8 mouse cellular contexts compared by ENCODE assay signal in genomic region chr3:51749812-51750481, GRCm38 (mm10).
DNase-seq lines count a peak whose midpoint lies in the region; ATAC-seq and TF ChIP-seq lines count a peak whose summit lies in the region.

No protein-coding gene starts in this region.

- H3K4me3 ChIP-seq in heart, embryonic 11.5 days (ENCODE audit: low read depth, low read length): no peak overlapping the region
- no peak overlapping the region for H3K4me3 ChIP-seq in liver, postnatal 0 days (ENCODE audit: low read depth, low read length)
- no peak overlapping the region for H3K4me3 ChIP-seq in olfactory bulb, adult 2 months (ENCODE audit: insufficient read depth, low read depth, low read length)

- peak overlapping the region; percentile 58 for H3K9ac ChIP-seq in heart, embryonic 11.5 days (ENCODE audit: low read depth, low read length)
- H3K9ac ChIP-seq in liver, postnatal 0 days (replicated peaks): no peak overlapping the region

- no peaks in the 10 kb centered on the region for H3K36me3 ChIP-seq in heart, embryonic 11.5 days (ENCODE audit: control insufficient read depth, insufficient read depth, low read length)
- H3K36me3 ChIP-seq in liver, postnatal 0 days (replicated peaks; ENCODE audit: insufficient read depth, low read length): no peaks in the 10 kb centered on the region

- H3K27ac ChIP-seq in heart, embryonic 11.5 days (ENCODE audit: low read depth, low read length): peak overlapping the region; percentile 92
- peak overlapping the region; percentile 7; the same call in 1 of the 2 replicates for H3K27ac ChIP-seq in liver, postnatal 0 days (ENCODE audit: low read depth)
- H3K27ac ChIP-seq in olfactory bulb, adult 2 months (ENCODE audit: insufficient read depth, low read depth, low read length): peak overlapping the region; percentile 68

- H3K4me1 ChIP-seq in heart, embryonic 11.5 days (ENCODE audit: control insufficient read depth, insufficient read depth, low read length): peaks cover 32% of the 10 kb centered on the region
- peaks cover 23% of the 10 kb centered on the region for H3K4me1 ChIP-seq in liver, postnatal 0 days (ENCODE audit: insufficient read depth)
- peaks cover 25% of the 10 kb centered on the region for H3K4me1 ChIP-seq in olfactory bulb, adult 2 months (ENCODE audit: control insufficient read depth, insufficient read depth, low read length)

- peak overlapping the region; percentile 44 for H3K4me2 ChIP-seq in heart, embryonic 11.5 days
- no peak overlapping the region for H3K4me2 ChIP-seq in liver, postnatal 0 days (ENCODE audit: low read depth, low read length)

- ATAC-seq in heart, embryonic 11.5 days (replicated peaks; ENCODE audit: insufficient number of reproducible peaks, low FRiP score, low TSS enrichment): peak; percentile 71
- peak; percentile 74 for ATAC-seq in liver, postnatal 0 days

- TF ChIP-seq POLR2A in olfactory bulb, adult 2 months (IDR thresholded peaks at IDR 0.05; ENCODE audit: insufficient read depth, low read depth, low read length): no peak

- TF ChIP-seq CTCF in liver, postnatal 0 days (IDR thresholded peaks at IDR 0.05; ENCODE audit: low read depth): 0 out of 2 replicates have a peak, but pooled peaks have one; percentile 13
- TF ChIP-seq CTCF in olfactory bulb, adult 2 months (IDR thresholded peaks at IDR 0.05; ENCODE audit: insufficient read depth, low read depth, low read length): no peak

- no peak for TF ChIP-seq EP300 in liver, postnatal 0 days (IDR thresholded peaks at IDR 0.05; ENCODE audit: low read depth)

- no peaks in the 10 kb centered on the region for H3K27me3 ChIP-seq in heart, embryonic 11.5 days (ENCODE audit: control insufficient read depth, insufficient read depth, low read length)
- H3K27me3 ChIP-seq in liver, postnatal 0 days (ENCODE audit: insufficient read depth, low read length): no peaks in the 10 kb centered on the region

- peak; percentile 30 for DNase-seq in cerebellum, adult 9-10 months
- no peak for DNase-seq in cerebellum, adult 11 months
- DNase-seq in embryo, embryonic 10.5 days (ENCODE audit: low spot score): peak; percentile 72
- peak; percentile 67 for DNase-seq in kidney, adult 9 months
- DNase-seq in liver, postnatal 0 days: no peak
- no peak for DNase-seq in cerebellum, adult 9-11 months

- H3K9me3 ChIP-seq in heart, embryonic 11.5 days (replicated peaks; ENCODE audit: control insufficient read depth, low read length): no peaks in the 10 kb centered on the region
- H3K9me3 ChIP-seq in liver, postnatal 0 days (ENCODE audit: low read length): no peaks in the 10 kb centered on the region

- 16% methylated on average over 8 of the region's 8 CpGs for WGBS in heart, embryonic 11.5 days (ENCODE audit: insufficient replicate concordance)
- WGBS in liver, postnatal 0 days (ENCODE audit: insufficient replicate concordance): 74% methylated on average over 8 of the region's 8 CpGs
- WGBS in olfactory bulb, adult 2 months: 12% methylated on average over 8 of the region's 8 CpGs

Comparison
In these comparisons a context has a peak if more than half of its experiments do, and no peak if none do; other contexts are left out.
1. DNase-seq: peak in cerebellum, adult 9-10 months (single experiment), embryo, embryonic 10.5 days (single experiment) and kidney, adult 9 months (single experiment); none in cerebellum, adult 11 months (single experiment), liver, postnatal 0 days (single experiment) and cerebellum, adult 9-11 months (single experiment).
2. H3K27ac ChIP-seq: peak in every context shown above with its lines; median percentile 92 in heart, embryonic 11.5 days; 68 in olfactory bulb, adult 2 months; 7 in liver, postnatal 0 days.